Mouse (Mus musculus) cerebellum, adult (tissue): ENCODE measurements at regions not wholly inside any gene's neighbourhood (a gene's known extent, or its start where the extent isn't known, plus 50 kb on each side); places are given as distances from the start of the nearest gene placed in this dataset.

Experiments used
- ATAC-seq: cut with Nextera tagmentation; 2 replicates; pipeline ENCODE4 v1.9.2; 2017; ENCODE audit warnings: mild to moderate bottlenecking, moderate library complexity, mixed read lengths; ENCODE audit not compliant: insufficient number of reproducible peaks, low FRiP score, low TSS enrichment

GRCm38 (mm10) chr10:54269785-54270184 lies 193.4 kb upstream of the Man1a start:
- ATAC-seq = no peak

GRCm38 (mm10) chr10:54269354-54269753 lies 192.9 kb upstream of the Man1a start:
- ATAC-seq = no peak

- ATAC-seq = no peak
Observed at GRCm38 (mm10) chr10:54266656-54267055, 190.2 kb upstream of the Man1a start.

GRCm38 (mm10) chr10:54254874-54255641 lies 178.6 kb upstream of the Man1a start:
- ATAC-seq = no peak

- no peak for ATAC-seq
Observed at GRCm38 (mm10) chr10:54244995-54245394, 168.6 kb upstream of the Man1a start.

- no peak for ATAC-seq
Observed at GRCm38 (mm10) chr10:54202362-54202761, 126.0 kb upstream of the Man1a start.

GRCm38 (mm10) chr10:54201727-54202126 lies 125.3 kb upstream of the Man1a start:
- no peak for ATAC-seq

- peak; percentile 36; the same call in 1 of the 2 replicates for ATAC-seq
Observed at GRCm38 (mm10) chr10:54182670-54183069, 106.3 kb upstream of the Man1a start.

- peak; percentile 46; the same call in 1 of the 2 replicates for ATAC-seq
Observed at GRCm38 (mm10) chr10:54169320-54169719, 92.9 kb upstream of the Man1a start.

GRCm38 (mm10) chr10:54161091-54161742 lies 84.8 kb upstream of the Man1a start:
- no peak for ATAC-seq

- ATAC-seq = no peak
Observed at GRCm38 (mm10) chr10:54153928-54154327, 77.5 kb upstream of the Man1a start.

- ATAC-seq = no peak
Observed at GRCm38 (mm10) chr10:54132634-54133033, 56.2 kb upstream of the Man1a start.
